ENCODE assay signal across 8 mouse cellular contexts in genomic region chr9:45417245-45417644, GRCm38 (mm10). TPM values are rescaled to one million over a fixed set of nuclear protein-coding genes. Genes with fewer than 3 reads are reported as not detected.
DNase-seq lines count a peak whose midpoint lies in the region; ATAC-seq lines count a peak whose summit lies in the region.

No protein-coding gene starts in this region.

- intact Hi-C loops in left cerebral cortex, postnatal 14 days (cut with DNase I) = loop anchor here (10.0 kb wide), 1 partner anchor 408 kb away; the partner anchor contains the start of gene Cep164
- intact Hi-C loops in left cerebral cortex, postnatal 36 days (cut with DNase I) = loop anchor here (2.0 to 5.0 kb wide), 2 partner anchors 170 to 338 kb away; no protein-coding TSS in a partner anchor

- peak overlapping the region; percentile 32; the same call in 1 of the 2 replicates for H3K4me2 ChIP-seq in heart, embryonic 15.5 days

- H3K27me3 ChIP-seq in heart, embryonic 15.5 days = peaks cover 5% of the 10 kb centered on the region; the same call in 1 of the 2 replicates
- H3K27me3 ChIP-seq in megakaryocyte, embryonic 14.5 days (replicated peaks) = peaks cover 55% of the 10 kb centered on the region

- WGBS in heart, embryonic 15.5 days = 18% methylated on average over 8 of the region's 8 CpGs

- H3K9ac ChIP-seq in heart, embryonic 15.5 days = 0 out of 2 replicates have a peak overlapping the region, but pooled peaks have one; percentile 22

- no peaks in the 10 kb centered on the region for H3K36me3 ChIP-seq in heart, embryonic 15.5 days
- no peaks in the 10 kb centered on the region for H3K36me3 ChIP-seq in megakaryocyte, embryonic 14.5 days (replicated peaks; ENCODE audit: low read length)

- H3K4me1 ChIP-seq in heart, embryonic 15.5 days (replicated peaks) = peaks cover under 1% of the 10 kb centered on the region
- H3K4me1 ChIP-seq in megakaryocyte, embryonic 14.5 days = peaks cover 28% of the 10 kb centered on the region

- DNase-seq in left cerebral cortex, postnatal 14 days (ENCODE audit: low spot score in 2 of 2) = peak; percentile 61
- no peak for DNase-seq in left cerebral cortex, postnatal 36 days (ENCODE audit: low spot score in 2 of 2)
- DNase-seq in MEL-GATA-1-ER (ENCODE audit: extremely low read depth, low read depth) = peak; percentile 55
- DNase-seq in cerebellum, adult 8-10 months = peak; percentile 75
- DNase-seq in layer of hippocampus, adult 9-11 months = peak; percentile 37
- DNase-seq in thymus, postnatal 0 days (ENCODE audit: low spot score) = peak; percentile 75

- no peak for ATAC-seq in heart, embryonic 15.5 days (replicated peaks; ENCODE audit: insufficient number of reproducible peaks, insufficient read depth, low FRiP score, low read depth)

- no peak overlapping the region for H3K27ac ChIP-seq in heart, embryonic 15.5 days

- H3K9me3 ChIP-seq in heart, embryonic 15.5 days (replicated peaks) = no peaks in the 10 kb centered on the region
- peaks cover 4% of the 10 kb centered on the region; the same call in 1 of the 2 replicates for H3K9me3 ChIP-seq in megakaryocyte, embryonic 14.5 days

- peak overlapping the region; percentile 29 for H3K4me3 ChIP-seq in heart, embryonic 15.5 days
- peak overlapping the region; percentile 90 for H3K4me3 ChIP-seq in megakaryocyte, embryonic 14.5 days (replicated peaks)

RNA-seq across cellular contexts. Expression of gene Dscaml1, which starts 9.2 kb away (rescaled TPM):
- total RNA-seq in left cerebral cortex, postnatal 14 days (2021) = 10 to 100 TPM; 41.4 to 44.3 TPM
- 10 to 100 TPM; 42.5 to 64.6 TPM for total RNA-seq in left cerebral cortex, postnatal 36 days (2021)
- polyA plus RNA-seq in heart, embryonic 15.5 days (2015; fragmentation: Nextera tagmentation; extraction: Ambion mirVana) = 0.23 and 0.29 TPM in 2 replicates
- polyA plus RNA-seq in megakaryocyte, embryonic 14.5 days (2012; ENCODE audit: insufficient read depth, low replicate concordance) = not detected in 2 replicates
- 1.8 and 2.1 TPM in 2 replicates for polyA plus RNA-seq in thymus, postnatal 0 days (2015; fragmentation: Nextera tagmentation; extraction: Ambion mirVana)

RNA-seq across cellular contexts. Expression of gene Fxyd2, which starts 17.8 kb away (rescaled TPM):
- 1 to 10 TPM; 6.6 to 7.5 TPM for total RNA-seq in left cerebral cortex, postnatal 14 days (2021)
- 1 to 10 TPM; 5.7 to 5.8 TPM for total RNA-seq in left cerebral cortex, postnatal 36 days (2021)
- polyA plus RNA-seq in heart, embryonic 15.5 days (2015; fragmentation: Nextera tagmentation; extraction: Ambion mirVana) = 1.5 and 1.9 TPM in 2 replicates
- 0.64 and 7.6 TPM in 2 replicates for polyA plus RNA-seq in megakaryocyte, embryonic 14.5 days (2012; ENCODE audit: insufficient read depth, low replicate concordance)
- polyA plus RNA-seq in thymus, postnatal 0 days (2015; fragmentation: Nextera tagmentation; extraction: Ambion mirVana) = 103 and 108 TPM in 2 replicates

RNA-seq across cellular contexts. Expression of gene Fxyd6, which starts 47.3 kb away (rescaled TPM):
- 100 to 1,000 TPM; 158 to 184 TPM for total RNA-seq in left cerebral cortex, postnatal 14 days (2021)
- 100 to 1,000 TPM; 110 to 129 TPM for total RNA-seq in left cerebral cortex, postnatal 36 days (2021)
- 37.6 and 47.9 TPM in 2 replicates for polyA plus RNA-seq in heart, embryonic 15.5 days (2015; fragmentation: Nextera tagmentation; extraction: Ambion mirVana)
- not detected in 2 replicates for polyA plus RNA-seq in megakaryocyte, embryonic 14.5 days (2012; ENCODE audit: insufficient read depth, low replicate concordance)
- 3.6 and 4.3 TPM in 2 replicates for polyA plus RNA-seq in thymus, postnatal 0 days (2015; fragmentation: Nextera tagmentation; extraction: Ambion mirVana)

Comparison
In these comparisons a context has a peak if more than half of its experiments do, and no peak if none do; other contexts are left out.
1. DNase-seq: peak in left cerebral cortex, postnatal 14 days (2 of 2), MEL-GATA-1-ER (single experiment), cerebellum, adult 8-10 months (single experiment), layer of hippocampus, adult 9-11 months (single experiment) and thymus, postnatal 0 days (single experiment); none in left cerebral cortex, postnatal 36 days (0 of 2).
2. RNA of gene Fxyd2, which starts 17.8 kb away (polyA plus RNA-seq): 103 to 108 TPM in thymus, postnatal 0 days; 1.5 to 1.9 TPM in heart, embryonic 15.5 days and 0.64 to 7.6 TPM in megakaryocyte, embryonic 14.5 days; every median in the first group is over 10 times any median in the second.